Mouse (Mus musculus) kidney, postnatal 10 days (tissue): ENCODE measurements at regions not wholly inside any gene's neighbourhood (a gene's known extent, or its start where the extent isn't known, plus 50 kb on each side); places are given as distances from the start of the nearest gene placed in this dataset.
"Not testable (repeated sequence)": the region's sequence is repeated elsewhere in the genome, so short reads cannot be mapped to it uniquely, and the experiment has no call there.

Source experiments
- DNase-seq: peaks from one replicate; pipeline ENCODE4 v3.0.0; 2021; ENCODE audit warnings: mixed read lengths

DNA sequence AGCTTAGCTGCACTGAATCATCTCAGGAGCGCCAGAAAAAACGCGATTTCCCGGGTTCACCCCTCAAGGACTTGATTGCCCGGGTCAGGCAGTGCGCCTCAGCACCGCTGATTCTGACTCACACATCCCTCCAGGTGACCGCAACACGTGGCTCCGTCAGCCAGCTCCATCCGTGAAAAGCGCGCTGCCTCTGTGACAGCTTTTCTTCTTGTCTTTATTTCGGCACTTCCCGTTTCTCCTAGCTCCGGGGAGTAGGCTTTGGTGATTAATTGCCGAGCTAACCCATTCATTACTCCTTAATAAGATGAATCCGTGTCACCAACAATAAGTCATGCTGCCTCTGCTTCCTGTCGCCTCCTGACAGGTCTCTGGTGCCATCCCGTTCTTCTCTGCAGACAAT lies 108.6 kb downstream of the Katnal1 start:
- DNase-seq = peak; percentile 40

DNA sequence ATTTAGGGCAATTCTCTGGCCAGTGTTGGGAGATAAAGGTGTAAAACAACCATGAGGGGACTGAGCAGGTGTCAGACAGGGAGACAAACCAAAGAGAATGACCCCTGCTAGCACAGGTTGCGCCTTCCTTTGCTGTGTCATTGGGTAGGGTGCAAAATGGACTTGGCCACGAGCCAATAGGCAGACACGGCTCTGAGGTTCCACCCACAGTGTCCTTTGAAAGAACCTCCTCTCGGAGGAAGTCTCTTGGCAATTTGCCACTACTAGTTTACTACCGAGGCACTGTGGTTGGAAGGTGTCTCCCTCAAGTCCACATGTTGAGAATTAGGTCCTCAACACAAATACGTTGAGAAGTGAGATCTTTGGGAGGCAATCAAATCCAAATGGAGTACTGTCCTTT lies 109.7 kb downstream of the Katnal1 start:
- peak; percentile 52 for DNase-seq

GRCm38 (mm10) chr5:148818746-148819145 lies 110.4 kb downstream of the Katnal1 start:
- no peak for DNase-seq

DNA sequence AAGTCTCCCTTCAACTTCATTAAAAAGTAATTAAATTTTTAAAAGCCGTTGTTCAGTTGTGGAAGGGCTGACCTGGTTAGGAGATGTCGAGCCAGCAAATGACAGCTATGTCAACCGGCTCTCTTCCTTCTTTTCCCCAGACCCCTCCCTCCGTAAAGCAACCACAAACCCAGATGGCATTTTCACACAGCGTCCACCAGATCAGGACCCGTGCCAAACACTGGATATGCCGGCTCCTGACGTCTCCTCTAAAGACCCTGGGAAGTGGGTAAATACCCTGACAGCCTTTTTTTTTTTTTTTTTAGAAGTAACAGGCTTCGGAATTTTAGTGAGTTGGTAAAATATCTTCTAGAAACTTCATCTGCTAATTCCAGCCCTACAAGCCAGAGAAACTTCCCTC lies 116.3 kb downstream of the Katnal1 start:
- DNase-seq = no peak

- DNase-seq = peak; percentile 83
These were observed 117.1 kb downstream of the Katnal1 start for GRCm38 (mm10) chr5:148812016-148812415.

DNA sequence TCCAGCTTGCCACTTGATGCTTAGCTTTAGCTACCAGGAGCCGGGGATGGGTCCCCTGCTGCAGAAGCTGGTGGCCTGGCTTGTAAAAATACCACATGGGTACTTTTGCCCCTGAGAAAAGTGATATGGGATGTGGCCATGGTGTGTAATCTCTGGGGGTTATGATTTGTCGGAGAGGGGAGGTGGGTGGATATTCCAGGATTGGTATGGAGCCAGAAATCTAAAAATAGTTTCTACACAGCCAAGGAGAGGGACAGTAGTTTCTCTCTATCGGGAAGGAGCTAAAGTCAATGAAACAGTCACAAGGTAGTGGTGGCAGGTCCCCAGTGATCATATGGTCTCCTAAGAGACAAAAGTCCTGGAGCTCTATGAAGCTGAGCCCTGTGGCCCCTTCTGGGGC lies 119.6 kb downstream of the Katnal1 start:
- no peak for DNase-seq

- DNase-seq = no peak
These were observed 120.1 kb downstream of the Katnal1 start for GRCm38 (mm10) chr5:148809055-148809454.

GRCm38 (mm10) chr5:148808426-148808825 lies 120.7 kb downstream of the Katnal1 start:
- peak; percentile 84 for DNase-seq

DNA sequence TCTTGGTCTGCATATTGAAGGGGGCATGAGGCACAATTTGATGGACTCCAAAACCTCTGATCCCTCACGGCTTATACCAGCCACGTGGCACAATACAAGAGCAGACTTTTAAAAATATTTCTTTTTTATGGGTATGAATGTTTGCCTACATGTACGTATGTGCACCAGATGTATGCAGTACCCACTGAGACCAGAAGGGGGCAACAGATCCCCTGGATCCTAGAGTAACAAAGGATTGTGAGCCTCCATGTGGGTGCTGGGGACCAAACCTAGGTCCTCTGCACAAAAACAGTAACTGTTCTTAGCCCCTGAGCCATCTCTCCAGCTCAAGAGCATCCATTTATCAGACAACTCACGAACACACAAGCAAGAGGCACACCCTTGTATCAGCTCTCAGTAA lies 121.5 kb downstream of the Katnal1 start:
- DNase-seq = no peak

GRCm38 (mm10) chr5:148805030-148805429 lies 124.1 kb downstream of the Katnal1 start:
- no peak for DNase-seq

GRCm38 (mm10) chr5:148803772-148804171 lies 125.3 kb downstream of the Katnal1 start:
- DNase-seq = no peak

- no peak for DNase-seq
These were observed 126.4 kb downstream of the Katnal1 start for GRCm38 (mm10) chr5:148802720-148803119.

- no peak for DNase-seq
These were observed 130.6 kb downstream of the Katnal1 start for GRCm38 (mm10) chr5:148798541-148798940.

- no peak for DNase-seq
These were observed 133.0 kb downstream of the Katnal1 start for GRCm38 (mm10) chr5:148796072-148796471.

GRCm38 (mm10) chr5:148794465-148794864 lies 134.7 kb downstream of the Katnal1 start:
- peak; percentile 87 for DNase-seq

- peak; percentile 94 for DNase-seq
These were observed 136.2 kb downstream of the Katnal1 start for GRCm38 (mm10) chr5:148792736-148793440.

- DNase-seq = no peak
These were observed 137.5 kb downstream of the Katnal1 start for GRCm38 (mm10) chr5:148791651-148792050.

GRCm38 (mm10) chr5:148790343-148790742 lies 138.8 kb downstream of the Katnal1 start:
- not testable (repeated sequence) for DNase-seq

- no peak for DNase-seq
These were observed 139.3 kb downstream of the Katnal1 start for GRCm38 (mm10) chr5:148789823-148790222.

GRCm38 (mm10) chr5:148789147-148789566 lies 140.0 kb downstream of the Katnal1 start:
- DNase-seq = peak; percentile 83

DNA sequence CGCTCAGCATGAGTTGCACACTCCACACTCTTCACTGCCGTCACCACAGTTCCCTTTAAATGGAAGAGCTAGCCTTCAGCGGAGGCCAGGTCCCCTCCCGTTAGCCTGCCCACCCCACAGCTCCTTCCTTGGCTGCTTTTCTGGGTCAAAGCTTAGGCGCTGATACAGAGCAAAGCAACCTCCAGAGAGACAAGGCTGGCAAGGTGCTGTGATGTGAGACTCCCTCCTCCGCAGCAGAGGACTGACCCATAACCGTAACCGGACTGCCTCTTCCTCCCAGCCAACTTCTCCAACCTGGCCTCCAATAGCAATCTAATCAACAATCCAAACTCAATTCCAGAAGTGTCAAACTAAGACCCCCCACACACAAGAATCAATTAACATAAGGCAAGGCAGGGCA lies 140.4 kb downstream of the Katnal1 start:
- DNase-seq = no peak

- DNase-seq = peak; percentile 74
These were observed 141.8 kb downstream of the Katnal1 start for GRCm38 (mm10) chr5:148787270-148787669.

GRCm38 (mm10) chr5:148781076-148781475 lies 148.0 kb downstream of the Katnal1 start:
- not testable (repeated sequence) for DNase-seq

DNA sequence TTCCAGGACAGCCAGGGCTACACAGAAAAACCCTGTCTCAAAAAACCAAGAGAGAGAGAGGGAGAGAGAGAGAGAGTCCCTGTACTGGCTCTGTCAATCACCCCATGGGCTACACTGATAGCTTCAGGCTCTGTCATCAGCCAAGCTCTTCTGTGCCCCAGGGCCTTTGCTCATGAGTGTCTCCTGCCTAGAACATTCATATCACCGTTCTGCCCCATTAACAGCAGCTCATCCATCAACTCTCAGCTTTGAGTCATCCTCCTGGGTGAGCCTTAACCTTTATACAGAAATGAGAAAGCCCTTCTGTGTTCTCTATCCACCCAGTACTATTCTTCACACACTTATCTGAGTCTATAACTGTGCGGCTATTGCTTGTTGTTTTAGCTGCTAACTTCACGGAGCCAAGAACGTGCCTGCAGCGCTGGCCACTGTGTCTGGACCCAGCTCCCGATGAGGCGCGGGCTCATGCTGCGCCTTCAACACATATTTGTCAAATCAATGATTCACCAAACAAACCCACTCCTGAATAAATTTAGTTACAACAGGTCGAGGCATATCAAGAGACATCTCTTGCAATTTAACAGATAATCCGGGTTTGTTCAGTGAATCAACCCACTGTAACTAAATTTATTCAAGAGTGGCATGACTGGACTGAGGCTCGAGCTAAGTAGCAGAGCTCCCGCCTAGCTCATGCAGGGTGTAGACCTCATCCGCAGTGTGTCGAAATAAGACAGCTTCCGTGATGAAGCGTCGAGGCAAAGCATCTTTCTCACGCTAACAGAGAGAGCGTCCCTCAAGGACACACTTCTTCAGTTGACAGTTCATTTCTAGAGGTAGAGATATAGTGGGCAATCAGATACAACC lies 152.1 kb downstream of the Katnal1 start:
- DNase-seq = no peak
